Mouse (Mus musculus) G1E-ER4 (cell line): ENCODE measurements around the gene Ung. TPM values are rescaled to one million over a fixed set of nuclear protein-coding genes. Genes with fewer than 3 reads are reported as not detected.

Experiments
- GATA1 ChIP-seq: IDR thresholded peaks from one replicate; pipeline ENCODE4 v1.8.0; 2012; ENCODE audit warnings: low read length, inconsistent platforms
- polyA plus RNA-seq: library from polyadenylated mRNA; stranded (reverse); fragments of >175 nt; gene quantifications from 2 replicates; pipeline ENCODE4 v1.2.3, GENCODE M21; 2012

Ung gene
- polyA plus RNA-seq, 1 experiment, result 73.3 TPM

- TF ChIP-seq GATA1, result no peak
Measured at GRCm38 (mm10) chr5:114126499-114127244, 3.5 kb upstream of the Ung start.

- no peak for TF ChIP-seq GATA1
Measured at GRCm38 (mm10) chr5:114127374-114128349, 2.5 kb upstream of the Ung start, which contains the start of gene Alkbh2. Gene Alkbh2 (minus strand): TSS chr5:114128218.

GRCm38 (mm10) chr5:114129550-114130210 lies 506 bp upstream of the Ung start:
- no peak for TF ChIP-seq GATA1

- no peak for TF ChIP-seq GATA1
Measured at GRCm38 (mm10) chr5:114130698-114131520, 723 bp downstream of the Ung start.

DNA sequence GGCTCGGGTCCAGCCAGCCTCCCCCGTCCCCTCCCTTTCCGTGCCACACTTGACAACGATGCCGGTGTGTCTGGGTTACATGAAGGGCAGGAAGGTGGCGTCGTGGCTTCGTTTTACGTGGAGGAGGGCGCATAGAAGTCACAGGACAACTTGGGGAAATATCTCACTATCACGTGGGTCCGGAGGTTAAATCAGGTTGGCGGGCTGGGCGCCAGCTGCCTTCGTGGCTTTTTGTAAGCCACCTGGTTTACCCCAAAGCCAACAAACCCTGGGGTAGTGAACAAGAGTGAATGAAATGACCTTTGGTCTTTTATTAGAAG lies 1.3 kb downstream of the Ung start:
- TF ChIP-seq GATA1, result no peak

- TF ChIP-seq GATA1, result no peak
Measured at GRCm38 (mm10) chr5:114132841-114133240, 2.7 kb downstream of the Ung start.

- TF ChIP-seq GATA1, result peak; percentile 94
Measured at GRCm38 (mm10) chr5:114134091-114134534, 3.9 kb downstream of the Ung start.

GRCm38 (mm10) chr5:114135516-114135915 lies 5.3 kb downstream of the Ung start:
- TF ChIP-seq GATA1, result no peak

DNA sequence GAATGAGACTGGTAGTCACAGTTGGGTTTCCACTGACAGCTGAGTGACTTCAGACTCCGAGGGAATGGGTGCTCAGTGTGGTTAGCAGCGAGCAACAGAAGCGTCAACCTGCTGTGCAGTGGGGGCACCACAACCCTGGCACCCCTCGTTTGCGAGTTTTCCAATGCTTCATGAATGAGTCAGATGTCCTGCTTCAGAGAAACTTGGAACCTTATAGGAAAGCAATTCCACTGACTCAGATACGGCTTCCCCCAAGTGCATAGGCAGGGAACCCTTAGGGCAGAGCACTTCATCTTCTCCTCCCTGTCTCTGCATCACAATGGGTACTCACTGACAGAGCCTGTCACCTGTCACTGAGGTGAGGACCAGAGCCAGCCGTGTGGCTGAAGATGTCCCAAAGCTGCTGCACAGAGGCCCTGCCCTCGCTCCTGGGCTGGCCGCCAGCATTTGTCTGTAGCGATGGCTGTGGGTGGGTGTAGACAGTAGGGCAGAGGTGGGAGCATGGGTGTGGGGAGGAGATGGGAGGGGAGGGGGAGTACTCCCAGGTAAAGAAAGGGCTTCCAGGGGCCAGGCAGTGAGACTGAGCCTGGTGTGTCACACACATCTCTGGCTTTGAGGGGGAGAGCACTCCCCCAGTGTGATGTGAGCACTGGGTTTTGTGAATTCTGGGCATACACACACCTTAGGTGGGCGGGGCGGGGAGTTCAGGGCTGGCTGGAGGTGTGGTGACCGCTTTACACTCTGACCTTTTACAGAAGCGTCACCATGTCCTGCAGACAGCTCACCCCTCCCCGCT lies 7.5 kb downstream of the Ung start:
- TF ChIP-seq GATA1, result no peak

- TF ChIP-seq GATA1, result no peak
Measured at GRCm38 (mm10) chr5:114138277-114139164, 8.3 kb downstream of the Ung start.

- no peak for TF ChIP-seq GATA1
Measured at GRCm38 (mm10) chr5:114139175-114139574, 9.0 kb downstream of the Ung start.

- no peak for TF ChIP-seq GATA1
Measured at GRCm38 (mm10) chr5:114146028-114146888, 16.1 kb downstream of the Ung start, which contains the start of gene Acacb. Gene Acacb (plus strand): TSS chr5:114146535.
